Mouse (Mus musculus) olfactory bulb, adult 2 months (tissue): Measurements from ENCODE around the gene Olfr142.

Experiments
- CTCF ChIP-seq: fragments of 200-500 bp; IDR thresholded peaks from 2 replicates; pipeline ENCODE4 v1.5.1; 2012; ENCODE audit warnings: low read depth, mild to moderate bottlenecking, low read length, moderate library complexity; ENCODE audit not compliant: insufficient read depth
- POLR2A ChIP-seq: fragments of 200-500 bp; IDR thresholded peaks from 2 replicates; pipeline ENCODE4 v1.6.1; 2012; ENCODE audit warnings: mild to moderate bottlenecking, low read depth, low read length, moderate library complexity; ENCODE audit not compliant: insufficient read depth

GRCm38 (mm10) chr2:90292741-90293140 lies 35.3 kb upstream of the Olfr142 start, which contains the start of gene Olfr1272:
- TF ChIP-seq POLR2A (no peak), CTCF (no peak)
